Mouse (Mus musculus): ENCODE measurements around the gene Sfta2.

DNA sequence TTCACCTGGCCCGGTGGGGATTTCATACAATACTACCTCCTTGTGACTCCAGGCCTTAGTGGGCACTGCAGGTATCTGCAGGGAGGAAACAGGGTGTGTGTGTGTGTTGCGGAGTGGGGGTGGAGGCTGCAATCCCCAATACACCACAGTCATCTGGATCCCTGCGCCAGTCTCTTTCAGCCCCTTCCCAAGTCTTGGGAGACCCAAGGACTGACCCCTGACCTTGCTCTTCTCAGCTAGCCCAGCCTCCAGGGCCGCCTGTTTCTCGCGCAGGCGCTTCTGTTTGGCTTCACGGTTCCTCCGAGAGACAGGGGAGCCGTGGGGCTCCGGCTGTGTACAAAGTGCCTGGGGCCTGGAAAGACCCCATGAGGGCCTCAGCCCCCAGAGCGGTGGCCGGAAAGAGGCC, 65.5 kb downstream of the Sfta2 start:
- TF ChIP-seq CTCF (IDR thresholded peaks at IDR 0.05; ENCODE audit: extremely low read depth, insufficient read length, insufficient replicate concordance, low read depth, low read length), result no peak
- TF ChIP-seq POLR2A (IDR thresholded peaks at IDR 0.05; ENCODE audit: low read depth, low read length), result no peak

Measured in small intestine, adult 2 months (tissue).